Mouse (Mus musculus): ENCODE data around the gene Spg7.
"Not testable (repeated sequence)": the region's sequence is repeated elsewhere in the genome, so short reads cannot be mapped to it uniquely, and the experiment has no call there.

Gene Spg7

DNA sequence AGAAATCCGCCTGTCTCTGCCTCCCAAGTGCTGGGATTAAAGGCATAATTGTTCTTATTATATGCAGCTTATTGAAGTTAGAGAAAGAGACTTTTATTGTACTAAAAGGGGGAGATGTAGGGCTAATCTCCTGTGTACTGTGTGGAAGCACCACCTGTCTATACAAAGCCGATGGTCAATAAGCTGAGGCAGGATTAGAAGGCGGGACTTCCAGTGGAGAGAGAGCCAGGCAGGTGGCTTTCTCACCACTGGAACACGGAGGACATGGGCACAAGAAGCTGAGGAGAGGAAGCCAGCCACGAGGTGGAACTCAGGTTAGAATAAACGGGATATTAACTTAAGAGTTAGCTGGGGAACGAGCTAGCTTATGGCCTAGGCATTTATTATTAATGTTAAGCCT lies at the start of gene Spg7:
Gene Spg7, plus strand, starts transcription at position 222 of the 400 bp plus-strand sequence.
- DNase-seq (ENCODE audit: low spot score), result no peak

DNA sequence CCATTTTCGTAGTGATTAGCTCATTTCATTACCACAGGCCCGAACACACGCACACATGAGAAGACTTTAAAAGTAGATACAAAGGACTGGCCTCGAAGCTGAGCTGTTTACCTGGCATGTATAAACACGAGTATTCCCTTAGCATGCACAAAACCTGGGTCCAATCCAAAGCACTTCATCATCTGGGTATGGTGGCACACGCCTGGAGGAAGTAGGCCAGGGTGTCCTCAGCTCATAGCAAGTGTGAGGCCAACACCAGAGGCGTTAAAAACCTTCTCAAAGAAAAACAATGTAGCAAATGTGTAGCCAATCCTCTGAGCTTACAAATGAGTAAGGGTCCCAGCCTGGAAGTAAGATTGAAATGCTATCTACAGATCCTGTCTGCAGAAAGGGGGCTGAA lies 48.3 kb upstream of the Spg7 start:
- DNase-seq (ENCODE audit: low spot score), result no peak

DNA sequence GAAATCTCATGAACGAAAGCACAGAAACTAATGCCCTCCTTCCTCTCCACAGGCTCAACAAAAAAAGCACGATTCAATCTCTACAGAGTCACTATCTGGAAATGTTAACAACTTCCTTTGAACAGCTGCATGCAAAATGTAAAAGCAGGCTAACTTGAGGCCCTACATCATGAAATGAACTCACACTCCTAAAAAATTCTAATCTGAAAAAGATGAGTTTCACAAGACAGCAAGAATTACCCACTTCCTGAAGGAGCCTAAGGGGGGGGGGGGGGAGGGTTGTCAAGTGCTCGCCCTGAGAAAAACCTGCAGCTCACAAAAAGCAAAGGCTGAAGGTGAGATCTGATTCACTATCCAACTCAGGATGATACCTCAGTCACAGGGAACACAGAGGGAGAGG lies 47.7 kb upstream of the Spg7 start:
- DNase-seq (ENCODE audit: low spot score), result no peak

DNA sequence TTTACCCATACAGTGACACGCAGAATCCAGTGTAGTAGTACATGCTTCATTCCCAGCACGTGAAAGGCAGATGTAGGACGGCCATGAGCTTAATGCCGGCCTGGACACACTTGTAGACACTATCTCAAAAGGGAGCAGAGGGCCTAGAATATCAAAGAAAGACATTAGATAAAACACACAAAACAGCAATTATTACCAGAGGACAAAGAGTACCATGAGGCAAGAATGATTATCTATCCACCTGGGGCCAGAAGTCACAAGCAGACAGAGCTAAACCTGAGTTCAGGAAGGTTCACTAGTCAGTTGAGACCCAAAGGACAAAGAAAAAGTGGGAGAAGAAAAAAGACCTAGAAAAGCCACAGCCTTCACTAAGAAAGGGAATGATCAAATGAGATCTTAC lies 45.6 kb upstream of the Spg7 start:
- DNase-seq (ENCODE audit: low spot score), result no peak

DNA sequence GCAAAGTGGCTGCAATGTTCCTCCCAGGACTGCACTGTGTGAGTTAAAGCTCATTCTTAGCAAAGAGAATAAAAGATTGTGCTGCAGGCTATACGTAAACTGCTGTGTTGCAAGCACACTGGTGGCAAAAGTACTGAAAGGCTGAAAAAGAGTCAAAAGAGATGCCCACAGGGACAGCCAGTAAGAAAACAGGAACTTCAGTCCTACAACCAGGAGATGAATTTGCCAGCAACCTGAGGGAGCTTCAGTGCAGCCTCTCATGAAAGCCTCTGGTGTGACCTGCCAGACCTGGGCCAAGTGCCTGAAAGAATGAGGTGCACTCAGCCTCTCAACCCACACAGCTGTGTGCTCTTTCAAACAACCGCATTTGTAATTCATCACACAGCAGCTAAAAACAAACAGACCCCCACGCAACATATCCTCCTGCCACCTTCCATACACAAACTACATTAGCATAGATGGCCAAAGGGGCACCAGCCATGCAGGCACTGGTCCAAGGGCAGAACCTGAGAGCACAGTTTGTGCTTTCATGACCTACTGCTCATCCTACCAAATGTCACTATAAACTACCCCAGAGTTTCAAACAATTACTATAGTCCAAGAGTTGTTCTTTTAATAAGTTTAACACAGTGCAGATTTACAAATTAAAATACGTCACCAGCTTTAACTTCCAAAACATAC lies 44.1 kb upstream of the Spg7 start:
- DNase-seq (ENCODE audit: low spot score), result no peak

DNA sequence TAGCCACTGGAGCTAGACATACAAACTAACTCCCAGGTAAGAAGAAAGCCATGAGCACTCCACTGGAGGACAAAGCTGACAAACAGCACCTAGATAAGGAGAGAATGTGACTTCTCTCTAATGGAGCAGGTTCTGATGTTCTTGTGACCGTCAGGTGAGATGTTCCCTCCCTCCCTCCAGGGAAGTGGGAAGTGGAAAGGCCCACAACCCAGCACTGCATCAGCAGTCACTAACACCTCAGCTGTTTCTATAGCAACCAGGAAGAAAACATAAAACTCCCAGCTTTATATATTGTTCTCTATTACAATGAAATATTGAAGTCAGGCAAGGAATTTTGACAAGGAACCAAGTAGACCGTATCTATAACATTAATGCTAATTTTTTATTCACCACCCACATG lies 42.7 kb upstream of the Spg7 start:
- no peak for DNase-seq (ENCODE audit: low spot score)

DNA sequence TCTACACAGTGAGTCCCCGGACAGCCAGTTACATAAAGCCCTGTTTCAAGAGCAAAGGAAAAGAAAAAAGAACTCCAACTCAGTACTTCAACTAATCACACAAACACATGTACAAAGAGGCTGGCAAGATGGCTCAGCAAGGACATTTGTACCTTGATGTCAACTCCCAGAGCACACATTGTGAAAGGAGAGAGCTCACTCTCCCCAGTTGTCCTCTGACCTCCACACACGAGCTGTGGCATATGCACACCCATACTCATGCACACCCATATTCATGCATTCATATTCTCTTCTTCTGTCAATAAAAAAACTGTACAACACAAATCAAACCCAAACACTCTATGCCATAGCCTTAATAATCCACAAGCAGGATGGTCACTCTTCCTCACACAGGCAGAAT lies 41.9 kb upstream of the Spg7 start:
- DNase-seq (ENCODE audit: low spot score), result no peak

DNA sequence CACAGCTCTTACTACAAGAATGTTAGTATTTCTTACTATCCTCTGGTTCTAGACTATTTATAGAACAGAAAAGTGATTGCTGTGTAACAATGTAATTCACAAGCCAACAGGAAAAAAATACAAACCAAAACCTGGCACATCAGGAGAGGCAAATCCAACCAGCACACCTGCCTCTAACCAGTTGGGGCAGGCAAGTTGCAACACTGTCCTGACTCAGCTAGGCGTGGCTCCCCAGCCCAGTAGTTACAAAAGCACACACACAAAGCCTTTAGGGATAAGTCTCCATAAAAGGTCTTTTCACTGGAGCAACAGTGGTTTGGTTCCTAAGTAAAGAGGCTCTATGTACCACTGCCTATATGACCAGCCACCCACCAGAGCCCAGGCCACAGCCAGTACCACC lies 41.5 kb upstream of the Spg7 start:
- DNase-seq (ENCODE audit: low spot score), result no peak

DNA sequence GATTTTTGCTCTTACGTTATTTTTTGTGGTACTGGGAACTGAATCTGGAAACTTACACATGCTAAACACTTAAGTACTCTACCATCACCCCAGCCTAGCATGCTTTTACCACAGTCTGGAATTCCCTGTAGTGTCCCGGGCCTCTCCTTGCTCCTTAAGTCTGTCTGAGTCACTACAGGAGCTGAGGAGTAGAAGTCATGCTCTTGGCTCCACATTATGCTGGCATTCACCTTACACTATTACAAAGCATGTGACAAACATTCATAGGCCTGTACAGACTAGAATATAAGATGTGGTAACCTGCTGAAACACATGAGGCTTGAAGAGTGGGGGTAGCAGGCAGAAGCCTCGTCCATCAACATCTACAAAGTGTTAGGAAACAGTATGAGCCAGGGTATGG lies 40.0 kb upstream of the Spg7 start:
- no peak for DNase-seq (ENCODE audit: low spot score)

DNA sequence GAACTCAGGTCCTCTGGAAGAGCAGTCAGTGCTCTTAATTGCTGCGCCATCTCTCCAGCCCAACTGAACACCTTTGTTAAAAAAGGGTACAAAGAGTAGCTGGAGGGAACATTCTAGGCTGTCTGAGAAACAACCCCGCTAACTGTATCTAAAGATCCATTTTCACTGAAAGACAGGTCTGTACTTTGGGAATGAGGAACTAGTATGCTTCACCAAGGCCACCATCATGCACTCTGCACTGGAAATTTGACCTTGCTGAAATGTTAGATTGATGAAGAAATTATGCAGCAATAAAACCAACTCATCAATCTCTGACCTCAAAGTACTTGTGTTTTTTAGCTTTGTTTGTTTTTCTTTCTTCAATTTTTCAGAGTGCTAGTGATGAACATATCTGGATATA lies 38.5 kb upstream of the Spg7 start:
- no peak for DNase-seq (ENCODE audit: low spot score)

DNA sequence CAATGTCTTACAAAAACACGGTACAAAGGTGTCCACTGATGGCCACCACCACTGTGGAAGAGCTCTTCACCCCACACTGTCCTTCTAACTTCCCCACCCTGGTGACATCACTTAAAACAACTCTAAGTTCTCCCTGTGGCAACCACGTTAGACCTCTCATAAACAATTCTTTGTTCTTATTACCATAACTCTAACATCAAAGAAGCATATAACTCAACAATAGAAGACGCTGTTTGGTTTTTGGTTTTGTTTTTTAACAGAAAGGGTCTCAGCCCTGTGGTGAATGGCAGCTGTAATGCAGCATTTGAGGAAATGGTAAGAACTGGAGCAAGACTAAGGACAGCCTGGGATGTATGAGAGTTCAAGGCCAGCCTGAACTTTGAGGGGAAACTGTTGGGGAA lies 36.8 kb upstream of the Spg7 start:
- no peak for DNase-seq (ENCODE audit: low spot score)

DNA sequence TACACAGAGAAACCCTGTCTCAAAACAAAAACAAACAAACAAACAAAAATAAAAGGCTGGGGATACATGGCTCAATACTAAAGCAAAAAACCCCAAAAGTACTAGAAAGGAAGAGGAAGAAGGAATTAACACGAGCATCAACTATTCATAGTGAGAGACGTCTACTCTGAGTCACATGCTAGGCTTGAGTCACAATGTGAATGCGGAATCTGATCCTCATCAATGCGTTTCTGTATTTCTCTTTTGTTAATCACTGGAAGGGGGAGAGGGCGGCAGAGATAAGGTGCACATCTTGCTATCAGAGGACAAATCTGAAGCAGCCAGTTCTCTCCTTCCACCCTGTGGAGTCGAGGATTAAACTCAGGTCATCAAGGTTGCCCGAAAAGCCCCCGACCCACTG lies 35.0 kb upstream of the Spg7 start:
- no peak for DNase-seq (ENCODE audit: low spot score)

DNA sequence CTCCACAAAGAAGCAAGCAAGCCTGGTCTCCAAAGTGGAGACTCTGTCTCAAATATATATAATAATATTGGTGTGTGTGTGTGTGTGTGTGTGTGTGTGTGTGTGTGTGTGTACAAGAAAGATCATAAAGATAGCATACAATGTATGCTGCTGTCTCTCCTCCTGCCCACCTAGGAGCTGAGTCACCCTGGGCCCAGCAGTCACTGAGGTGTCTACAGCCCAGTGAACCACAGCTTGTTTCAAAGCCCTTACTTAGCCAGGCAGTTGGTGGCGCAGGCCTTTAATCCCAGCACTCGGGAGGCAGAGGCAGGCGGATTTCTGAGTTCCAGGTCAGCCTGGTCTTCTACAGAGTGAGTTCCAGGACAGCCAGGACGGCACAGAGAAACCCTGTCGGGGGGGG lies 32.7 kb upstream of the Spg7 start:
- DNase-seq (ENCODE audit: low spot score), result not testable (repeated sequence)

DNA sequence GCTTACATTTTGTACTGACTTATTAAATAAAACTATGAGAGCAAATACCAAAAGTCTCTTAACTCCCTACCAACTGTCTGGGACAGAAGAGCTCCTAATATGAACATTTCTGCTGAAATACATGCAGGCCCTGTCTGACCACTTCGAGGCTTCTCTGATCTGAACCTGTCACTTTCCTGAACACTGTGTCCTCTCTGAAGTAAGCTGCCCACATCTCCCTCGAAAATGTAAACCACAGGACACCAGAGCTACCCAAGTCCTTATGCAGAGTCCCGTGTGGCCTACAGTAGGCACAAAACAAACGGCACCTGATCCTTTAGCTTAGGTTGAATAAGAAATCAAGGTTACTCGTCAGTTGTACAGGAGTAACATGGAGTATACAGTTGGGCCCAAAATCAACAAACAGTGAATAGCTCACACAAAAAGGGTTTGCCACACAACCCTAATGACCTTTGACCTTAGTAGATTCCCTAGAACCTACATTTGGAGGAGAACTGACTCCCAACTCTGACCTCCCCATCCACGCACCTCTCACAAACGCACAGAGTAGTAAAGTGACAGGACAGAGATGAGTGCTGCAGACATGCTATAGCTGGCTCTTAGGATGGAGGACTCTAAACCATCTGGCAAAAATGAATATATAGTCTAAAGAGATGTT lies 31.3 kb upstream of the Spg7 start:
- no peak for DNase-seq (ENCODE audit: low spot score)

DNA sequence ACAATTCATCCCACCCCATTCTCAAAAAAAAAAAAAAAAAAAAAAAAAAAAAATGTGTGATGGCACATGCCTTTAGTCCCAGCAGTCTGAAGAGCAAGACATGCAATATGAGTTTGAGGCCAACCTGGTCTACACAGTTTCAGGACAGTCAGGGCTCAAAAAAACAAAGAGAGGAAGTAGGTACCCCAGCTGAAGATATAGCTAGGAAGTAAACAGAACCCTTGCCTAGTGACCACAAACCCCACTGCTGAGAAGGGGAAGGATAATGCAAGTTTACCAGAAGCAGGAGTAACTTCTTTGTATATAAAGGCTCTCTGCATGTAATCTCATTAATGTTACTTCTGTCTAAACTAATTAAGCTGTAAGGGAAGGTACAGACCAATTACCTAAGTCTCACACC lies 30.0 kb upstream of the Spg7 start:
- no peak for DNase-seq (ENCODE audit: low spot score)

DNA sequence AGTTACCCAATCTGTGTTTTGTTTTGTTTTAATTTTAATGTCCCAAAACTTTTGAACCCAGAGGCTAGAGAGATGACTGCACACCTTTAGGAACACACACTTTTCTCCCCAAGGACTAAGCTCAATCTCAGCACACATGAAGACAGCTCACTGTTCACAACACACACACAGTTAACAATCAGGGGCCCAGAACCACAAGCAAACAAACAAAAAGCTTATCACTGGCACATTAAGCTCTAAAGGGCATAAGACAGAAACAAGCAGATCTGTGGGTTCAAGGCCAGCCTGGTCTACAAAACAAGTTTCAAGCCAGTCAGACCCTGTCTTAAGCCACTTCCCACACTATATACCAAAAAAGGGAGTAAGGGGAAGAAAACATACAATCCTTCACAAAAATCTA lies 29.3 kb upstream of the Spg7 start:
- DNase-seq (ENCODE audit: low spot score), result no peak

DNA sequence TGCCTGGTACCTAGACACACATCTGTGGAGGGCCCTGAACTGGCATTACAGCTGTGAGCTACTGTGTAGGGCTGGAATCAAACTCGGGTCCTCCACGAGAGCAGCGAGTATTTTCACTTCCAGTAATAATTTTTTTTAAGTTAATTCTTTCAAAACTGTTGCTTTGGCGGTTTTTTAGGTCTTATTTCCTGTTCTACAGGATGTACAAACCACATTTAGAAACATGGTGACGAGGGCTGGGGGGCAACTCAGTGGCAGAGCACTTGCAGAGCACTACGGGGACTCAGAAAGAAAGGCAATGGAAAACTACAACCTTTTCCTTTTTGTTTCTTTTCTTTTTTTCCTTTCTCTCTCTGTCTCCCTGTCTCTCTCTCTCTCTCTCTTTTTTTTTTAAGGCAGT lies 28.6 kb upstream of the Spg7 start:
- DNase-seq (ENCODE audit: low spot score), result no peak

DNA sequence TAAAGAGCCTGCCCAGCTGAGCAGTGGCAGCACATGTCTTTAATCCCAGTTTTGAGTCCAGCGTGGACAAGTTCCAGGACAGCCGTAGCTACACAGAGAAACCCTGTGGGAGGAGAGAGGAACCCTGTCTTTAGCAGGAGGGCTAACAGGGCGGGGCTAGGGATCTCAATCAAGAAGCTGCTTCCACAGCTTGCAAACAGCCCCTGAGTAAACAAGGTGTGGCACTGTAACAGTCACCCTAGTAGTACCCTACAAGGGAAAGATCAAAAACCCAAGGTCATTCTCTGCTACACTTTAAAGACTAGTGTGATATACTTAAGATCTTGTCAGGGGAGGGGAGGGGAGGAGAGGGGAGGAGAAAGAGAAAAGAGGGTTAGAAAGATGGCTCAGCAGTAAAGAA lies 25.8 kb upstream of the Spg7 start:
- no peak for DNase-seq (ENCODE audit: low spot score)

DNA sequence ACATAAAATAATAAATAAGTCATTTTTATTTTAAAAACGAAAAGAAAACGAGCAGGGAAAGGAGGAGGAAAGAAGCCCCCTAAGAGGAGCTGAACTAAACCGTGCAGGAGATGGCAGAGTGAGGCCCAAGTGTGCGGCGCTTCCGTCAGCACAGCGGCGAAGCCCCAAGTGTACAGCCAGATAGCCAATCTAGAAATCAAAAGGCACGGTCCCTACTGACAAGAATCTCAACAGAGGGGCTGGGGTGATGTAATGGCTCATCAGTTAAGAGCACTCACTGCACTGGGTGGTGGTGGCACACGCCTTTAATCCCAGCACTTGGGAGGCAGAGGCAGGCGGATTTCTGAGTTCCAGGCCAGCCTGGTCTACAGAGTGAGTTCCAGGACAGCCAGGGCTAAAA lies 25.3 kb upstream of the Spg7 start:
- DNase-seq (ENCODE audit: low spot score), result no peak

DNA sequence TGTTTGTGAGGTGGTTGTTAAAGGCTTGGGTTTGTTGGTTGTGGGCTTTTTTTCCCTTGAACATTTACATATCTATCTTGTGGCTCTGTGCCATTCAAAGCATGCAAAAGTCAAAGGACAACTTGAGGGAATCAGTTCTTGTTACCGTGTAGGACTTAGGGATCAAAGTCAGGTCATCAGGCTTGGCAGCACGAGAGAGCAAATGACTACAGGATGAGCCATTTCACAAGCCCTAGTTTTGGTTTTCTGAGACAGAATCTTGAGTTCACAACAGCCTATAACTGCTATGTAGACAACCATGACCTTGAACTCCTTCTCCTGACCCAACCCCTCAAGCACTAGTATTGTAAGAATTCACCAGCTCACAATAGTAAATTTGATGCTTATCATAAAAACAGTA lies 24.4 kb upstream of the Spg7 start:
- DNase-seq (ENCODE audit: low spot score), result no peak

DNA sequence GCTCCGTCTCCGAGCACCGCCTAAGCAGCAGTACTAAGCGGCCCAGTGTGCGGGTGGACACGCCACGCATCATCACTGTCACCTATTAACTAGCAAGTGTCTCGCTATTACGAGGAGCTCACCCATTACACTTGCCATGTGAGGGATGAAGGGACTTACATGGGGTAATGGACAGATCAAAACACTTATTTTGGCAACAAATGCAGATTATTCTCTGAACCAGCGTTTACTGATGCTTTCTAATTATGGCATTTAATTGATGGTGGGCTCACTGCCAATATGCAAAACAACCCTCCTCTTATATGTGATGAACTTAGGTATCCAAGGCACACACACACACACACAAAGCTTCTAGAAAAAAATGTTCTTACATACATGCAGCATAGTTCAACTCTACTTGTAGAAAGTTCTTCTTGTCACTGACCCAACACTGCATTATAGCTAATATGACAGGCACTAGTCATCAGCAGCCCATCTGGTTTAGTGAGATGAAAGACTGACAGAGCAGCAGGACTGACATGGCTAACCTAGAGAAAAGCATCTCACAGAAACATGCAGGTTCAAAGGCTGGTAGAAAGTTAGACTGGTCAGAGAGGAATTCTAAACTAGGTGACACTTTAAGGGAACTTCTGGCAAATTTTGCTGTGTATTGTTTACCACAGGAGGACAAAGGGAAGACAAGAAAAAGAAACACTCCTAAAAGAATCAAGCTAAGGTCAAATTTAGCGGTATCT lies 23.2 kb upstream of the Spg7 start:
- DNase-seq (ENCODE audit: low spot score), result no peak

DNA sequence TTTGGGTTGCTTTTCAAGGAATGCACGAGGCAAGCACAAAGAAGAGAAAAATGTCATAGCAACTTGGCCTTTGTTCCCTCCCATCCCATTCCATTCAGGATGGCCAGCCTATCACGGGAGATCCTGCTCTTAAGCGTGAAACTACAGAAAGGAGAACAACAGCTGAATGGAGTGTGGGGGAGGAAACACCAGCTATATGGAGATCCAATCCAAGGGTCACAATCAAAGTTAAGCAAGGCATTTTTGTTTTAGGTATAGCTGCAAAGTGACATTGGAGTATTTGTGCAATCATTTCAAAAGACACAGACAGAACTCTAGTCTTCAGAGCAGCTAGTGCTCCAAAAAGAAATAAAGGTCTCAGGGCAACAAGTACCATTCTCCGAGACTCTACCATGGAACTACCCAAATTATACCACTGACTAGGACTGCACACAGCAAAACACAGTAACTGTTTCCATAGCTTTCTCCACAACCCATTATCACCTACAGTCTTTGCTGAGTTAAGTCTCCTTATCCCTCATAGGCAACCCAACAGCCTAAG lies 22.6 kb upstream of the Spg7 start:
- no peak for DNase-seq (ENCODE audit: low spot score)

DNA sequence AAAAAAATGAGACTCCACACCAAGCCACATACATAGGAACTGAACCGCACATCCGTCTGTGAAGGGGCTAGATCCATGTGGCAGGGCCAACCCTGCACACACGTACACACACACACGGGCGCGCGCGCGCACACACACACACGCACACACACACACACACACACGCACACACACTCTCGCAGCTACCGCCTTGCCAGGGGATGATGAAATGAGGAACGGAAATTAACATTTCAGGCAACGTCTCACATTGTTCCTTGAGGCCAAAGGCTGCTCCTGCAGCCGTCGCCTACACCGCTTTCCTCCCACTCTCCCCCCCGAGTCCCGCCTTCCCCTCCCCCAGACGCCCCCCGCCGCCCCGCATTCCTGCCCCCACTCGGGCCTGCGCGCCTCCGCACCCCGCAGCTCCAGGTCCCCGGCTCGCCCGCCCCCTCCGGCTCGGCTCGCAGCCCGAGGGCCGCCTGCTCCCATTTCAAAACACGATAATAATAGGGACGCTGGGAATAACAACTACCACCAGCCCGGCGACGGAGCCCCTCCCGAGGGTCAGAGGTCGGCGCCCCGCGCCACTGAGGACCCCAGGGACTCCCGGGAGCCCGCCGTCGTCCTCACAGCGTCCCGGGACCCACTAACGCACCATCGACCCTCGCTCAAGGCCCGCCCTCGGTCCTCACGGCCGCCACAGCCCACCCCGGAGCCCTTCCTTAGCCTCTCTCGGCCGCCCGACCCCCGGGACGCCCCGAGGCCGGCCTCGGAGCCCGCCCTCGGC lies 21.6 kb upstream of the Spg7 start:
- DNase-seq (ENCODE audit: low spot score), result no peak

Measured in urinary bladder, postnatal 10 days (tissue).